Mouse (Mus musculus) thymus, adult 2 months (tissue): ENCODE data around the gene Tmem141. TPM values are rescaled to one million over a fixed set of nuclear protein-coding genes. Genes with fewer than 3 reads are reported as not detected.

ENCODE experiments used
- DNase-seq: peaks from one replicate; pipeline ENCODE4 v3.0.0; 2021
- H3K27ac ChIP-seq: fragments of 200-500 bp; 2 replicates; pipeline ENCODE4 v1.5.1; 2012; ENCODE audit warnings: low read length, control low read depth; ENCODE audit not compliant: control insufficient read depth, insufficient read depth
- H3K27me3 ChIP-seq: fragments of 200-500 bp; 2 replicates; pipeline ENCODE4 v1.6.1; 2012; ENCODE audit warnings: mild to moderate bottlenecking, low read length, moderate library complexity, mixed read lengths; ENCODE audit not compliant: control insufficient read depth, insufficient read depth
- H3K36me3 ChIP-seq: fragments of 200-500 bp; 2 replicates; pipeline ENCODE4 v1.6.1; 2012; ENCODE audit warnings: mild to moderate bottlenecking, low read length, moderate library complexity; ENCODE audit not compliant: control insufficient read depth, insufficient read depth
- H3K4me1 ChIP-seq: fragments of 200-500 bp; replicated peaks from 2 replicates; pipeline ENCODE4 v1.6.1; 2012; ENCODE audit warnings: low read length; ENCODE audit not compliant: control insufficient read depth, insufficient read depth
- H3K4me3 ChIP-seq: fragments of 200-500 bp; 2 replicates; pipeline ENCODE4 v1.5.1; 2012; ENCODE audit warnings: mild to moderate bottlenecking, low read length, control low read depth, moderate library complexity; ENCODE audit not compliant: control insufficient read depth, insufficient read depth
- CTCF ChIP-seq: fragments of 200-500 bp; IDR thresholded peaks from 2 replicates; pipeline ENCODE4 v1.5.1; 2012; ENCODE audit warnings: mild to moderate bottlenecking, control low read depth, low read length, moderate library complexity, borderline replicate concordance; ENCODE audit not compliant: control insufficient read depth, poor library complexity, insufficient read depth; ENCODE audit errors: extremely low read depth
- POLR2A ChIP-seq: fragments of 200-500 bp; IDR thresholded peaks from 2 replicates; pipeline ENCODE4 v1.6.1; 2012; ENCODE audit warnings: mild to moderate bottlenecking, low read length, control low read depth, moderate library complexity; ENCODE audit not compliant: control insufficient read depth, poor library complexity, insufficient read depth; ENCODE audit errors: extremely low read depth
- WGBS: fragments of 180-500 bp; shearing (Covaris S2); methylation state at CpG from one replicate; pipeline ENCODE4 v1.1.7; 2018; 5-methylcytosine and 5-hydroxymethylcytosine counted together
- polyA plus RNA-seq: library from polyadenylated mRNA; depleted of rRNA; stranded (reverse); fragments of >200 nt; gene quantifications from 2 replicates; pipeline ENCODE4 v1.2.3, GENCODE M21; 2012

The Tmem141 gene
- polyA plus RNA-seq, 1 experiment = 12.3 TPM

GRCm38 (mm10) chr2:25633616-25634015 is 11.8 kb upstream of the Tmem141 start:
- WGBS = 91% methylated on average over 3 of the region's 3 CpGs
- no peak for DNase-seq
- TF ChIP-seq CTCF (no peak), POLR2A (no peak)
- Histone ChIP-seq H3K36me3 (no peaks in the 10 kb centered on the region), H3K4me1 (no peaks in the 10 kb centered on the region), H3K27me3 (no peaks in the 10 kb centered on the region), H3K4me3 (no peak overlapping the region), H3K27ac (no peak overlapping the region)

GRCm38 (mm10) chr2:25628738-25629137 is 6.9 kb upstream of the Tmem141 start:
- DNase-seq = no peak
- H3K36me3 ChIP-seq = no peaks in the 10 kb centered on the region
- H3K4me1 ChIP-seq = no peaks in the 10 kb centered on the region
- no peak overlapping the region for H3K27ac ChIP-seq
- WGBS = 76% methylated on average over 4 of the region's 4 CpGs
- H3K27me3 ChIP-seq = no peaks in the 10 kb centered on the region
- TF ChIP-seq CTCF (no peak), POLR2A (no peak)
- H3K4me3 ChIP-seq = no peak overlapping the region

- DNase-seq = no peak
- WGBS = 81% methylated on average over 6 of the region's 6 CpGs
- no peak within 1 kb of the TSS for H3K27ac ChIP-seq
Observed at GRCm38 (mm10) chr2:25627811-25628210, 6.0 kb upstream of the Tmem141 start, which contains the start of gene Fcna. Fcna (minus strand) TSS chr2:25628030.

GRCm38 (mm10) chr2:25625986-25626385 is 4.2 kb upstream of the Tmem141 start:
- Histone ChIP-seq H3K36me3 (no peaks in the 10 kb centered on the region), H3K4me1 (peaks cover 7% of the 10 kb centered on the region), H3K27me3 (no peaks in the 10 kb centered on the region; the same call in 1 of the 2 replicates), H3K4me3 (no peak overlapping the region), H3K27ac (no peak overlapping the region)
- DNase-seq = no peak
- 39% methylated on average over 5 of the region's 5 CpGs for WGBS
- TF ChIP-seq CTCF (no peak), POLR2A (no peak)

More at GRCm38 (mm10) chr2:25627811-25628210, 6.0 kb upstream of the Tmem141 start, which contains the start of gene Fcna:
- TF ChIP-seq POLR2A (no peak), CTCF (no peak)
- no peaks in the 10 kb centered on the region for H3K36me3 ChIP-seq
- H3K27me3 ChIP-seq = no peaks in the 10 kb centered on the region; the same call in 1 of the 2 replicates
- no peaks in the 10 kb centered on the region for H3K4me1 ChIP-seq
- H3K4me3 ChIP-seq = no peak within 1 kb of the TSS

- no peaks in the 10 kb centered on the region; the same call in 1 of the 2 replicates for H3K27me3 ChIP-seq
- no peak overlapping the region for H3K4me3 ChIP-seq
- H3K27ac ChIP-seq = no peak overlapping the region
- H3K4me1 ChIP-seq = peaks cover 17% of the 10 kb centered on the region
- DNase-seq = no peak
- TF ChIP-seq CTCF (no peak), POLR2A (no peak)
- H3K36me3 ChIP-seq = no peaks in the 10 kb centered on the region
- WGBS = 41% methylated on average over 4 of the region's 4 CpGs
Observed at GRCm38 (mm10) chr2:25620852-25621228, 965 bp downstream of the Tmem141 start.

GRCm38 (mm10) chr2:25620386-25620785 is 1.4 kb downstream of the Tmem141 start:
- H3K27me3 ChIP-seq = no peaks in the 10 kb centered on the region; the same call in 1 of the 2 replicates
- no peak overlapping the region for H3K4me3 ChIP-seq
- no peaks in the 10 kb centered on the region for H3K36me3 ChIP-seq
- H3K4me1 ChIP-seq = peaks cover 17% of the 10 kb centered on the region
- 4% methylated on average over 6 of the region's 6 CpGs for WGBS
- TF ChIP-seq POLR2A = no peak
- TF ChIP-seq CTCF = no peak
- no peak overlapping the region for H3K27ac ChIP-seq
- no peak for DNase-seq

- TF ChIP-seq POLR2A = no peak
- TF ChIP-seq CTCF = no peak
- H3K4me3 ChIP-seq = no peak within 1 kb of the TSS
- DNase-seq = no peak
- H3K27ac ChIP-seq = no peak within 1 kb of the TSS
- no peaks in the 10 kb centered on the region for H3K36me3 ChIP-seq
- 98% methylated on average over 3 of the region's 3 CpGs for WGBS
- peaks cover 17% of the 10 kb centered on the region for H3K4me1 ChIP-seq
- no peaks in the 10 kb centered on the region; the same call in 1 of the 2 replicates for H3K27me3 ChIP-seq
Observed at GRCm38 (mm10) chr2:25617578-25617977, 4.2 kb downstream of the Tmem141 start, which contains the start of gene Ccdc183. Ccdc183 (minus strand) TSS chr2:25617678.
